19 mouse cellular contexts compared by ENCODE assay signal in genomic region chr4:105327711-105328471, GRCm38 (mm10).
DNase-seq lines count a peak whose midpoint lies in the region; ATAC-seq and TF ChIP-seq lines count a peak whose summit lies in the region.
"Had no signal": no experiment of that assay in that cellular context is flagged by ENCODE, and none has a peak within 500 bp of the region (broad histone marks: within the 10 kb centered on the region; RNA-seq: fewer than 3 reads in every experiment).

No protein-coding gene starts in this region.

- no peaks in the 10 kb centered on the region for H3K9me3 ChIP-seq in heart, embryonic 16.5 days (replicated peaks; ENCODE audit: control insufficient read depth, low read length)
- no peaks in the 10 kb centered on the region for H3K9me3 ChIP-seq in liver, postnatal 0 days (ENCODE audit: low read length)
- H3K9me3 ChIP-seq in midbrain, embryonic 14.5 days (ENCODE audit: control insufficient read depth, low read length), result no peaks in the 10 kb centered on the region
- H3K9me3 ChIP-seq: embryonic facial prominence, embryonic 12.5 days; forebrain, embryonic 13.5 days; hindbrain, embryonic 15.5 days; limb, embryonic 13.5 days; midbrain, embryonic 13.5 days; neural tube, embryonic 13.5 days had no signal

- 0 out of 2 replicates have a peak, but pooled peaks cover 4% of the 10 kb centered on the region for H3K4me1 ChIP-seq in heart, embryonic 16.5 days (ENCODE audit: control insufficient read depth, insufficient read depth, low read length)
- H3K4me1 ChIP-seq in liver, postnatal 0 days (ENCODE audit: insufficient read depth), result peaks cover 12% of the 10 kb centered on the region
- H3K4me1 ChIP-seq in midbrain, embryonic 14.5 days (ENCODE audit: control insufficient read depth, insufficient read depth, low read length), result no peaks in the 10 kb centered on the region
- H3K4me1 ChIP-seq: embryonic facial prominence, embryonic 12.5 days; hindbrain, embryonic 15.5 days had no signal

- no peak for TF ChIP-seq EP300 in liver, postnatal 0 days (IDR thresholded peaks at IDR 0.05; ENCODE audit: low read depth)

- H3K27me3 ChIP-seq in heart, embryonic 16.5 days (ENCODE audit: control insufficient read depth, insufficient read depth, low read length), result no peaks in the 10 kb centered on the region
- H3K27me3 ChIP-seq in liver, postnatal 0 days (ENCODE audit: insufficient read depth, low read length), result no peaks in the 10 kb centered on the region
- H3K27me3 ChIP-seq in midbrain, embryonic 14.5 days (ENCODE audit: control insufficient read depth, insufficient read depth, low read length), result no peaks in the 10 kb centered on the region
- H3K27me3 ChIP-seq: embryonic facial prominence, embryonic 12.5 days; forebrain, embryonic 13.5 days; hindbrain, embryonic 15.5 days; limb, embryonic 13.5 days; midbrain, embryonic 13.5 days; neural tube, embryonic 13.5 days had no signal

- no peak overlapping the region for H3K4me2 ChIP-seq in heart, embryonic 16.5 days (ENCODE audit: low read depth, low read length)
- H3K4me2 ChIP-seq in liver, postnatal 0 days (ENCODE audit: low read depth, low read length), result no peak overlapping the region
- H3K4me2 ChIP-seq in midbrain, embryonic 14.5 days (ENCODE audit: low read length), result no peak overlapping the region
- H3K4me2 ChIP-seq: embryonic facial prominence, embryonic 12.5 days; forebrain, embryonic 13.5 days; heart, embryonic 11.5 days; hindbrain, embryonic 15.5 days; limb, embryonic 13.5 days; midbrain, embryonic 13.5 days; neural tube, embryonic 13.5 days had no signal

- intact Hi-C loops in heart, postnatal 14 days (cut with DNase I), result loop anchor here (5.0 to 10.0 kb wide), 2 partner anchors 74 to 587 kb away; no protein-coding TSS in a partner anchor

- H3K9ac ChIP-seq in heart, embryonic 16.5 days (ENCODE audit: low read length), result no peak overlapping the region
- no peak overlapping the region for H3K9ac ChIP-seq in liver, postnatal 0 days (replicated peaks)
- no peak overlapping the region for H3K9ac ChIP-seq in midbrain, embryonic 14.5 days (replicated peaks; ENCODE audit: low read length)
- H3K9ac ChIP-seq: embryonic facial prominence, embryonic 12.5 days; forebrain, embryonic 13.5 days; hindbrain, embryonic 15.5 days; limb, embryonic 13.5 days; midbrain, embryonic 13.5 days; neural tube, embryonic 13.5 days had no signal

- H3K36me3 ChIP-seq in heart, embryonic 16.5 days (ENCODE audit: control insufficient read depth, insufficient read depth), result no peaks in the 10 kb centered on the region
- no peaks in the 10 kb centered on the region for H3K36me3 ChIP-seq in liver, postnatal 0 days (replicated peaks; ENCODE audit: insufficient read depth, low read length)
- no peaks in the 10 kb centered on the region for H3K36me3 ChIP-seq in midbrain, embryonic 14.5 days (ENCODE audit: control insufficient read depth, insufficient read depth, low read length)
- H3K36me3 ChIP-seq: embryonic facial prominence, embryonic 12.5 days; hindbrain, embryonic 15.5 days; limb, embryonic 13.5 days; midbrain, embryonic 13.5 days; neural tube, embryonic 13.5 days had no signal

- DNase-seq in heart, postnatal 14 days, result no peak
- no peak for DNase-seq in liver, postnatal 0 days
- DNase-seq in liver, result no peak
- DNase-seq in kidney, postnatal 14 days, result peak; percentile 48
- DNase-seq in midbrain, embryonic 14.5 days, result no peak
- no peak for DNase-seq in frontal cortex, postnatal 36 days (ENCODE audit: low spot score in 2 of 2)
- DNase-seq: B cell, adult 2 months; right cerebral cortex, postnatal 14 days; spleen, adult 18-20 months; thymus, postnatal 4 days had no signal

- 74% methylated on average over 5 of the region's 5 CpGs for WGBS in heart, embryonic 16.5 days
- 61% methylated on average over 5 of the region's 5 CpGs for WGBS in liver, postnatal 0 days (ENCODE audit: insufficient replicate concordance)
- WGBS in midbrain, embryonic 14.5 days, result 84% methylated on average over 5 of the region's 5 CpGs

- no peak overlapping the region for H3K4me3 ChIP-seq in heart, embryonic 16.5 days (ENCODE audit: low read length)
- no peak overlapping the region for H3K4me3 ChIP-seq in liver, postnatal 0 days (ENCODE audit: low read depth, low read length)
- no peak overlapping the region for H3K4me3 ChIP-seq in midbrain, embryonic 14.5 days (replicated peaks; ENCODE audit: low read depth, low read length)
- H3K4me3 ChIP-seq: embryonic facial prominence, embryonic 12.5 days; erythroblast, embryonic 14.5 days; forebrain, embryonic 13.5 days; hindbrain, embryonic 15.5 days; limb, embryonic 13.5 days; midbrain, embryonic 13.5 days; neural tube, embryonic 13.5 days had no signal

- ATAC-seq in heart, embryonic 16.5 days (replicated peaks; ENCODE audit: extremely low read depth, insufficient read depth, low FRiP score), result no peak
- ATAC-seq in liver, postnatal 0 days, result no peak
- ATAC-seq in midbrain, embryonic 14.5 days (ENCODE audit: low FRiP score, low TSS enrichment), result no peak
- ATAC-seq: forebrain, embryonic 13.5 days; midbrain, embryonic 13.5 days had no signal

- peak overlapping the region; percentile 31; the same call in 1 of the 2 replicates for H3K27ac ChIP-seq in heart, embryonic 16.5 days (ENCODE audit: low read length)
- H3K27ac ChIP-seq in liver, postnatal 0 days (ENCODE audit: low read depth), result peak overlapping the region; percentile 67
- no peak overlapping the region for H3K27ac ChIP-seq in midbrain, embryonic 14.5 days (replicated peaks; ENCODE audit: low read depth, low read length)
- H3K27ac ChIP-seq: embryonic facial prominence, embryonic 12.5 days; forebrain, embryonic 13.5 days; hindbrain, embryonic 15.5 days; midbrain, embryonic 13.5 days; neural tube, embryonic 13.5 days had no signal

- no peak for TF ChIP-seq CTCF in liver, postnatal 0 days (IDR thresholded peaks at IDR 0.05; ENCODE audit: low read depth)
